Mouse (Mus musculus): ENCODE measurements around the gene Tigd3. TPM values are rescaled to one million over a fixed set of nuclear protein-coding genes. Genes with fewer than 3 reads are reported as not detected.

Gene Tigd3
- total and polyA plus RNA-seq, 3 experiments, result 2.1 to 2.2 TPM; not detected in 1

DNA sequence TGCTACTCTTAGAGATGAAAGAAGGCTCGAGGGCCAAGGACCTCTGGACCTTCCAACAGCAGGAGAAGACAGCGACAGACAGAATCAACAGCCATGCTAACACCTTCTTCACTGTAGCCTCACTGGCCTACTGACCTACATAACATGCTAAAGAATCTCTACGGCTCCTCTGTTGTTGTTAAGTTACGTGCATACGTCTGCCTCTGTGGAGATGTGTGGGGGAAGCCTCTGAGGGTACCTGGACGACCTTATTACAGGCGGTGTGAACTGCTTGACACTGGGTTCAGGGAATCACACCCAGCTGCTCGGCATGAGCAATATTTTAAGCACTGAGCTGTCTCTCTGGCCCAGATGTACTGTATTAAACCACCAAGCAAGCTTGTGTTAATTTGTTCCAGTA lies 33.6 kb upstream of the Tigd3 start:
- H3K27ac ChIP-seq (ENCODE audit: control insufficient read depth, low read depth, low read length), result no peak overlapping the region
- no peak overlapping the region for H3K9ac ChIP-seq (ENCODE audit: control insufficient read depth, low read depth, low read length, poor library complexity, severe bottlenecking)
- DNase-seq (ENCODE audit: low read depth, low spot score), result no peak
- no peaks in the 10 kb centered on the region for H3K9me3 ChIP-seq (replicated peaks; ENCODE audit: insufficient read depth, low read length)
- no peak overlapping the region for H3K4me3 ChIP-seq (ENCODE audit: control insufficient read depth in 1 of 2, insufficient read depth in 1 of 2, low read depth in 2 of 2, low read length in 2 of 2)
- peaks cover 0 to 12% of the 10 kb centered on the region in 2 experiments; a peak in 2 of 4 replicates for H3K36me3 ChIP-seq (ENCODE audit: control insufficient read depth in 1 of 2, insufficient read depth in 2 of 2, low read length in 2 of 2)
- peaks cover 5 to 8% of the 10 kb centered on the region in 2 experiments for H3K4me1 ChIP-seq (ENCODE audit: control insufficient read depth in 1 of 2, insufficient read depth in 2 of 2, low read length in 2 of 2)
- TF ChIP-seq HCFC1 (IDR thresholded peaks at IDR 0.05; ENCODE audit: low read depth, low read length), result no peak
- no peak for TF ChIP-seq ETS1 (IDR thresholded peaks at IDR 0.05; ENCODE audit: low read depth, low read length)
- TF ChIP-seq RCOR1 (IDR thresholded peaks at IDR 0.05; ENCODE audit: low read depth, low read length), result no peak
- no peak for TF ChIP-seq USF2 (IDR thresholded peaks at IDR 0.05; ENCODE audit: borderline replicate concordance in 1 of 2, insufficient read depth in 1 of 2, low read depth in 1 of 2, low read length in 2 of 2)
- no peak for TF ChIP-seq TAL1 (IDR thresholded peaks at IDR 0.05; ENCODE audit: low read length)
- no peaks in the 10 kb centered on the region for H3K27me3 ChIP-seq (ENCODE audit: control insufficient read depth in 1 of 2, insufficient read depth in 2 of 2, low read length in 2 of 2)
- no peaks in the 10 kb centered on the region for H3K79me2 ChIP-seq (ENCODE audit: control insufficient read depth, insufficient read depth, low read length, poor library complexity)

GRCm38 (mm10) chr19:5927026-5927425 lies 33.1 kb upstream of the Tigd3 start:
- Histone ChIP-seq H3K27ac (ENCODE audit: control insufficient read depth, low read depth, low read length) (no peak overlapping the region), H3K36me3 (ENCODE audit: control insufficient read depth in 1 of 2, insufficient read depth in 2 of 2, low read length in 2 of 2) (peaks cover 0 to 12% of the 10 kb centered on the region in 2 experiments; a peak in 2 of 4 replicates), H3K27me3 (ENCODE audit: control insufficient read depth in 1 of 2, insufficient read depth in 2 of 2, low read length in 2 of 2) (no peaks in the 10 kb centered on the region), H3K4me3 (ENCODE audit: control insufficient read depth in 1 of 2, insufficient read depth in 1 of 2, low read depth in 2 of 2, low read length in 2 of 2) (no peak overlapping the region), H3K79me2 (ENCODE audit: control insufficient read depth, insufficient read depth, low read length, poor library complexity) (no peaks in the 10 kb centered on the region), H3K9ac (ENCODE audit: control insufficient read depth, low read depth, low read length, poor library complexity, severe bottlenecking) (no peak overlapping the region), H3K4me1 (ENCODE audit: control insufficient read depth in 1 of 2, insufficient read depth in 2 of 2, low read length in 2 of 2) (peaks cover 8 to 13% of the 10 kb centered on the region in 2 experiments), H3K9me3 (replicated peaks; ENCODE audit: insufficient read depth, low read length) (no peaks in the 10 kb centered on the region)
- no peak for DNase-seq (ENCODE audit: low read depth, low spot score)
- TF ChIP-seq UBTF (IDR thresholded peaks at IDR 0.05; ENCODE audit: borderline replicate concordance, insufficient read depth, low read depth, low read length), result no peak
- no peak for TF ChIP-seq BHLHE40 (IDR thresholded peaks at IDR 0.05; ENCODE audit: borderline replicate concordance, low read depth, low read length)
- TF ChIP-seq POLR2A (IDR thresholded peaks at IDR 0.05; ENCODE audit: control insufficient read depth in 1 of 2, insufficient read depth in 1 of 2, low read depth in 1 of 2, low read length in 2 of 2, poor library complexity in 1 of 2), result no peak
- no peak for TF ChIP-seq MYC (IDR thresholded peaks at IDR 0.05; ENCODE audit: low read depth, low read length)
- no peak for TF ChIP-seq MAZ (IDR thresholded peaks at IDR 0.05; ENCODE audit: low read depth, low read length)
- no peak for TF ChIP-seq POLR2AphosphoS2 (IDR thresholded peaks at IDR 0.05; ENCODE audit: low read length)
- no peak for TF ChIP-seq CHD2 (IDR thresholded peaks at IDR 0.05; ENCODE audit: low read length)
- no peak for TF ChIP-seq ELF1 (IDR thresholded peaks at IDR 0.05; ENCODE audit: low read depth, low read length)
- no peak for TF ChIP-seq ZKSCAN1 (IDR thresholded peaks at IDR 0.05; ENCODE audit: low read depth, low read length)
- no peak for TF ChIP-seq GABPA (IDR thresholded peaks at IDR 0.05; ENCODE audit: low read depth, low read length)
- TF ChIP-seq NRF1 (IDR thresholded peaks at IDR 0.05; ENCODE audit: insufficient read depth, low read depth, low read length, poor library complexity, severe bottlenecking), result no peak
- TF ChIP-seq TBP (IDR thresholded peaks at IDR 0.05; ENCODE audit: low read depth, low read length), result no peak
- no peak for TF ChIP-seq RAD21 (IDR thresholded peaks at IDR 0.05; ENCODE audit: low read depth, low read length)
- TF ChIP-seq USF2 (IDR thresholded peaks at IDR 0.05; ENCODE audit: borderline replicate concordance in 1 of 2, insufficient read depth in 1 of 2, low read depth in 1 of 2, low read length in 2 of 2), result no peak
- TF ChIP-seq E2F4 (IDR thresholded peaks at IDR 0.05; ENCODE audit: borderline replicate concordance, low read depth, low read length), result no peak
- TF ChIP-seq ZNF384 (IDR thresholded peaks at IDR 0.05; ENCODE audit: low read depth, low read length), result no peak
- TF ChIP-seq RCOR1 (IDR thresholded peaks at IDR 0.05; ENCODE audit: low read depth, low read length), result no peak

Data from MEL (cell line).